Mouse (Mus musculus) midbrain, embryonic 11.5 days (tissue): Measurements from ENCODE around the gene Carns1. TPM values are rescaled to one million over a fixed set of nuclear protein-coding genes. Genes with fewer than 3 reads are reported as not detected.
"Not testable (repeated sequence)": the region's sequence is repeated elsewhere in the genome, so short reads cannot be mapped to it uniquely, and the experiment has no call there.

Experiments
- ATAC-seq: fragments of 200-750 bp; cut with Nextera tagmentation; 2 replicates; pipeline ENCODE4 v1.8.0; 2017; ENCODE audit warnings: moderate TSS enrichment, moderate library complexity; ENCODE audit not compliant: low FRiP score
- DNase-seq: peaks from one replicate; pipeline ENCODE4 v3.0.0; 2015; ENCODE audit warnings: low spot score; ENCODE audit errors: missing footprints
- H3K27ac ChIP-seq: fragments of 300-500 bp; sonication (generic); 2 replicates; pipeline ENCODE4 v1.5.1; 2014; ENCODE audit warnings: low read depth, low read length
- H3K27me3 ChIP-seq: fragments of 300-500 bp; sonication (generic); 2 replicates; pipeline ENCODE4 v1.6.1; 2014; ENCODE audit warnings: mild to moderate bottlenecking, low read length, moderate library complexity, mixed read lengths; ENCODE audit not compliant: control insufficient read depth, insufficient read depth
- H3K36me3 ChIP-seq: fragments of 300-500 bp; sonication (generic); 2 replicates; pipeline ENCODE4 v1.6.1; 2014; ENCODE audit warnings: mild to moderate bottlenecking, low read length, moderate library complexity, mixed read lengths; ENCODE audit not compliant: control insufficient read depth, insufficient read depth
- H3K4me1 ChIP-seq: fragments of 300-500 bp; sonication (generic); 2 replicates; pipeline ENCODE4 v1.6.1; 2014; ENCODE audit warnings: low read length; ENCODE audit not compliant: control insufficient read depth, insufficient read depth
- H3K4me2 ChIP-seq: fragments of 300-500 bp; sonication (generic); 2 replicates; pipeline ENCODE4 v1.6.1; 2014; ENCODE audit warnings: mild to moderate bottlenecking, moderate library complexity
- H3K4me3 ChIP-seq: fragments of 300-500 bp; sonication (generic); 2 replicates; pipeline ENCODE4 v1.5.1; 2014; ENCODE audit warnings: low read depth, low read length
- H3K9ac ChIP-seq: fragments of 300-500 bp; sonication (generic); 2 replicates; pipeline ENCODE4 v1.6.1; 2014; ENCODE audit warnings: low read length
- H3K9me3 ChIP-seq: fragments of 300-500 bp; sonication (generic); 2 replicates; pipeline ENCODE4 v1.6.1; 2016; ENCODE audit warnings: low read length; ENCODE audit not compliant: control insufficient read depth
- WGBS: fragments of 180-500 bp; shearing (Covaris S2); extraction: QIAGEN DNeasy Blood & Tissue Kit; methylation state at CpG from one replicate; pipeline ENCODE4 v1.1.7; 2014; 5-methylcytosine and 5-hydroxymethylcytosine counted together
- polyA plus RNA-seq: library from polyadenylated mRNA; unstranded; fragments of >200 nt; fragmentation: Nextera tagmentation; extraction: Ambion mirVana; gene quantifications from 2 replicates; pipeline ENCODE4 v1.2.1, GENCODE M21; 2014

Carns1 gene
- polyA plus RNA-seq, 1 experiment from 2014 or later = 2.9 TPM

GRCm38 (mm10) chr19:4125268-4125667, 50.0 kb downstream of the Carns1 start:
- not testable (repeated sequence) for H3K27ac ChIP-seq, H3K27me3 ChIP-seq, DNase-seq, H3K9me3 ChIP-seq, H3K36me3 ChIP-seq
- peak; percentile 60; the same call in 1 of the 2 replicates for ATAC-seq
- peak overlapping the region; percentile 67 for H3K4me3 ChIP-seq
- peak overlapping the region; percentile 47; the same call in 1 of the 2 replicates for H3K9ac ChIP-seq
- peaks cover 16% of the 10 kb centered on the region for H3K4me1 ChIP-seq
- peak overlapping the region; percentile 77 for H3K4me2 ChIP-seq
- WGBS = 25% methylated on average over 2 of the region's 4 CpGs

- Histone ChIP-seq H3K4me3 (no peak overlapping the region), H3K27ac (no peak overlapping the region), H3K4me2 (no peak overlapping the region), H3K9ac (no peak overlapping the region), H3K9me3 (no peaks in the 10 kb centered on the region), H3K36me3 (peaks cover 4% of the 10 kb centered on the region), H3K4me1 (peaks cover 16% of the 10 kb centered on the region), H3K27me3 (no peaks in the 10 kb centered on the region)
- no peak for ATAC-seq
- WGBS = 90% methylated on average over 4 of the region's 4 CpGs
- DNase-seq = no peak
Observed at GRCm38 (mm10) chr19:4124432-4124831, 50.8 kb downstream of the Carns1 start.

GRCm38 (mm10) chr19:4122411-4123370, 52.6 kb downstream of the Carns1 start:
- no peak overlapping the region for H3K9ac ChIP-seq
- ATAC-seq = no peak
- H3K4me3 ChIP-seq = no peak overlapping the region
- H3K27me3 ChIP-seq = no peaks in the 10 kb centered on the region
- H3K4me2 ChIP-seq = no peak overlapping the region
- H3K9me3 ChIP-seq = no peaks in the 10 kb centered on the region
- peaks cover 16% of the 10 kb centered on the region for H3K4me1 ChIP-seq
- no peaks in the 10 kb centered on the region for H3K36me3 ChIP-seq
- DNase-seq = peak; percentile 66
- no peak overlapping the region for H3K27ac ChIP-seq
- 86% methylated on average over 7 of the region's 7 CpGs for WGBS

- 60% methylated on average over 6 of the region's 6 CpGs for WGBS
- not testable (repeated sequence) for DNase-seq, H3K36me3 ChIP-seq, H3K27ac ChIP-seq, H3K4me2 ChIP-seq, H3K9me3 ChIP-seq, H3K27me3 ChIP-seq, H3K4me3 ChIP-seq, ATAC-seq, H3K9ac ChIP-seq
- peaks cover 14% of the 10 kb centered on the region for H3K4me1 ChIP-seq
Observed at GRCm38 (mm10) chr19:4121896-4122295, 53.4 kb downstream of the Carns1 start.

DNA sequence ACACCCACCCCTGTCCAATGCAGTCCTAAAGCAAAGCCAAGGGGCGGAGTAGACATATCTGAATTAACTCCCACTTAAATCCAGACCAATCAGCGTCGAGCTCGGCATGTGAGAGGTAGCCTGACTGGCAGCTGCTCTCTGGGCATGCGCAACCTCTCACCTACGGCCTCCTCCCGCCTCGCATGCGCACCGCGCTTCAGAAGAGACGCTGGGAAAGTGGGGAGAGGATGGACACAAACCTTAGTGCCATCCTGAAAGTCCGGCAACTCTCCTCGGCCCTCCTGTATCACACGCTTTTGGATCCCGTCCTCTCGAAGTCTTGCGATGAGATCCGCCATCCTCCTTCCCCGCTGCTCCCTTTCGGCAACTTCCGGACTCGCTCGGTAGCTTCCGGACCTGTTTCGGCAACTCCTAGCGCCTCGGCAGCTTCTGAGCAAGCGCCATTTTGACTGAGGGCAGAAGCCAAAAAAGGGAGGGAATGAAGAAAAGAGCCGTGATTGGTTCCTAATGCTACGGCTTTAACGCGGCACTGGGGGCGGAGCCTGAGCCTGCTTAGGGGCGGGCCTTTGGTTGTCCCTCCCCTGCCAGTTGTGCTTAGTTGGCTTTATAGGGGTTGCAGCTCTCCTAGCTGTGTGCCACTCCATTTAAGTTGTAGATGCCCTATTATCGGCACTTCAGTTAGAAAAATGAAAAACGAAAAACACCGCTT, 54.0 kb downstream of the Carns1 start:
- H3K27ac ChIP-seq = peak overlapping the region; percentile 46
- 4% methylated on average over 38 of the region's 38 CpGs for WGBS
- H3K4me1 ChIP-seq = peaks cover 8% of the 10 kb centered on the region
- ATAC-seq (peak; percentile 80), DNase-seq (peak; percentile 100)
- H3K9me3 ChIP-seq = no peaks in the 10 kb centered on the region
- H3K36me3 ChIP-seq = no peaks in the 10 kb centered on the region
- H3K9ac ChIP-seq = peak overlapping the region; percentile 62
- H3K4me2 ChIP-seq = peak overlapping the region; percentile 44
- H3K4me3 ChIP-seq = peak overlapping the region; percentile 31
- H3K27me3 ChIP-seq = no peaks in the 10 kb centered on the region

- Histone ChIP-seq H3K4me3 (no peak overlapping the region), H3K27me3 (no peaks in the 10 kb centered on the region), H3K4me2 (peak overlapping the region; percentile 44), H3K4me1 (peaks cover 8% of the 10 kb centered on the region), H3K9ac (no peak overlapping the region), H3K27ac (no peak overlapping the region), H3K9me3 (no peaks in the 10 kb centered on the region), H3K36me3 (no peaks in the 10 kb centered on the region)
- ATAC-seq (no peak; the same call in 1 of the 2 replicates), DNase-seq (no peak)
- WGBS = 92% methylated on average over 2 of the region's 2 CpGs
Observed at GRCm38 (mm10) chr19:4120496-4120895, 54.8 kb downstream of the Carns1 start.

- DNase-seq = no peak
- Histone ChIP-seq H3K9ac (no peak overlapping the region), H3K36me3 (no peaks in the 10 kb centered on the region), H3K27me3 (no peaks in the 10 kb centered on the region), H3K9me3 (no peaks in the 10 kb centered on the region), H3K4me2 (no peak overlapping the region), H3K4me1 (peaks cover 5% of the 10 kb centered on the region), H3K4me3 (no peak overlapping the region), H3K27ac (no peak overlapping the region)
- no peak for ATAC-seq
- 91% methylated on average over 6 of the region's 6 CpGs for WGBS
Observed at GRCm38 (mm10) chr19:4119716-4120487, 55.4 kb downstream of the Carns1 start.

DNA sequence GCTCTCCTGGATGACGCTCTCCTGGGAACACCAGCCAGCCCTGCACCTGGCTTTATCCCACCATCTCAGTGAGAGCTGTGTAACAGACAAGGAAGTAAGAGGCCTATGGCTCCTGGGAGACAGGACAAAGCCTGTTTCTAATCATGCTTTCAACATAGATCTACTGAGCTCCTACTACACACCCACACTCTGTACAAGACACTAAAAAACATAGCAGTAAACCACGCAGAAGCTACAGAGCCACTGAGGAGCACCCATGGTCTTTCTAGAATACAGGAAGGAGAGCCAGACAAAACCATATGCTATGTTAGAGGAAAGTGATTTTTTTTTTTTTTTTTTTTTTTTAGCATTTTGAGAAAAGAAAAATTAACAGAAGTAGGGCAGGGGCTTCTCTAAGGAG, 56.9 kb downstream of the Carns1 start:
- H3K4me1 ChIP-seq = peaks cover 5% of the 10 kb centered on the region
- no peak overlapping the region for H3K4me2 ChIP-seq
- no peaks in the 10 kb centered on the region for H3K27me3 ChIP-seq
- H3K27ac ChIP-seq = no peak overlapping the region
- H3K9me3 ChIP-seq = no peaks in the 10 kb centered on the region
- no peak overlapping the region for H3K4me3 ChIP-seq
- H3K9ac ChIP-seq = no peak overlapping the region
- ATAC-seq = no peak
- no peak for DNase-seq
- H3K36me3 ChIP-seq = peaks cover 5% of the 10 kb centered on the region
- WGBS = 97% methylated on average over 2 of the region's 2 CpGs
